Mouse (Mus musculus): ENCODE results near the gene Olfr1426. TPM values are rescaled to one million over a fixed set of nuclear protein-coding genes. Genes with fewer than 3 reads are reported as not detected.

Gene Olfr1426
- polyA plus RNA-seq, 1 experiment from 2014 or later = not detected

Other genes starting within 250 kb of the Olfr1426 start
- gene Olfr1418, start 230.9 kb downstream of the Olfr1426 start, polyA plus RNA-seq (2018) = not detected in 3 replicates
- not detected in 3 replicates for gene Olfr1419, start 216.9 kb downstream of the Olfr1426 start, polyA plus RNA-seq (2018)
- not detected in 3 replicates for gene Olfr1420, start 205.4 kb downstream of the Olfr1426 start, polyA plus RNA-seq (2018)
- gene Patl1, start 179.6 kb downstream of the Olfr1426 start, polyA plus RNA-seq (2018) = 29.2 to 49.7 TPM (median 30.6 TPM) in 3 replicates
- gene Osbp, start 126.1 kb downstream of the Olfr1426 start, polyA plus RNA-seq (2018) = 27.8 to 35.2 TPM (median 29.0 TPM) in 3 replicates
- gene Olfr1423, start 50.7 kb downstream of the Olfr1426 start, polyA plus RNA-seq (2018) = not detected in 3 replicates
- not detected in 3 replicates for gene Olfr1424, start 29.3 kb downstream of the Olfr1426 start, polyA plus RNA-seq (2018)
- not detected in 3 replicates for gene Olfr1425, start 14.3 kb downstream of the Olfr1426 start, polyA plus RNA-seq (2018)
- not detected in 3 replicates for gene Olfr1427, start 11.3 kb upstream of the Olfr1426 start, polyA plus RNA-seq (2018)
- not detected in 3 replicates for gene Olfr1428, start 23.9 kb upstream of the Olfr1426 start, polyA plus RNA-seq (2018)
- not detected in 3 replicates for gene Olfr76, start 31.2 kb upstream of the Olfr1426 start, polyA plus RNA-seq (2018)
- gene Olfr1555-ps1, start 78.1 kb upstream of the Olfr1426 start, polyA plus RNA-seq (2018) = not detected in 3 replicates
- 0.06 TPM in 1 of 3 replicates, not detected in the others for gene Olfr1431, start 108.6 kb upstream of the Olfr1426 start, polyA plus RNA-seq (2018)
- gene Olfr1432, start 140.6 kb upstream of the Olfr1426 start, polyA plus RNA-seq (2018) = not detected in 3 replicates
- not detected in 3 replicates for gene Olfr262, start 149.6 kb upstream of the Olfr1426 start, polyA plus RNA-seq (2018)
- gene Olfr235, start 169.0 kb upstream of the Olfr1426 start, polyA plus RNA-seq (2018) = not detected in 3 replicates
- gene Olfr1434, start 187.8 kb upstream of the Olfr1426 start, polyA plus RNA-seq (2018) = not detected in 3 replicates
- gene Olfr1436, start 207.1 kb upstream of the Olfr1426 start, polyA plus RNA-seq (2018) = not detected in 3 replicates
- gene Olfr1437, start 233.1 kb upstream of the Olfr1426 start, polyA plus RNA-seq (2018) = not detected in 3 replicates
- not detected in 3 replicates for gene Olfr1438-ps1, start 243.9 kb upstream of the Olfr1426 start, polyA plus RNA-seq (2018)

Measured in macrophage (primary cell).